Mouse (Mus musculus) cerebellum, adult 9-10 months (tissue): ENCODE data around the gene Ganab.
"Not testable (repeated sequence)": the region's sequence is repeated elsewhere in the genome, so short reads cannot be mapped to it uniquely, and the experiment has no call there.

Source experiments
- DNase-seq: peaks from one replicate; pipeline ENCODE4 v3.0.0; 2022

Ganab gene

DNA sequence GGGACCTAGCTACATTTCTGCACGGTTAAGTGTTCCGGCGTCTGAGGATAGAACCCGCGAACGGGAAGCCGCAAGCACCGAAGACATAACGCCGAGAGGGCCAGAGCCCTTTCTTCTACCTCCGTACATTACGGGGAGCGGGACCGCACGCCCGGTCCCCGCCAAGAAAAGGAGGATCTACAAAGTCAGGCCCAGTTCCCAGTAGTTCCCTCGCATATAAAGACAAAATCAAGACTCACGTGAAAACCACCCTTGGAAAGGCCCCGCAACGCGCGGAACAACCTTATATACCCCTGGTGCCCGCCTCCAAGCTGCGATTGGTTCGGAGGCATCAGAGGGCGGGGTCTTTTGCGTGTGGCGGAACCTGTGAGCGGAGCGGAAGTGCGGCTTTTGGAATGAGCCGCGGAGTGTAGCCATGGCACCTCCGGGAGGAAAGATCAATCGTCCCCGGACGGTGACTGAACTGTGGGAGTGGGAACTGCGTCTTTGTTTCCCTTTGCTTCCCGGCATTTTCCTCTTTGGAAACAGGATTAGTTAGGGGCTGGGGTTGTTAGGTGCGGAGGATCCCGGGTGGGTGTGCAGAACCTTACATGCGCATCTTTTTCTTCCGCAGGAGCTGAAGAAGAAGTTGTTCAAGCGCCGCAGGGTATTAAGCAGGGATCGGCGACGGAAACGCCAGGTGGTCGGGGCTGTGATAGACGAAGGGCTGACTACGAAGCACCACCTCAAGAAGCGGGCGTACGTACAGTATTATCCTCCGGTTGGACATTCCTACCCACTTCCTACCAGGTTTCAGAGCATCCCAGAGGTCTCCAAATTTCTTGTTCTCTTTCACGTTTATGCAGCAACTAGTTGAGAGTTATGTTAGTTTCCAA is 9.1 kb upstream of the Ganab start, which contains the start of the genes 1810009A15Rik and Gm49416:
TSS of gene 1810009A15Rik (plus strand) at position 343 of the 875 bp plus-strand sequence.
TSS of gene Gm49416 (plus strand) at position 416 of the 875 bp plus-strand sequence.
- peak; percentile 93 for DNase-seq

DNA sequence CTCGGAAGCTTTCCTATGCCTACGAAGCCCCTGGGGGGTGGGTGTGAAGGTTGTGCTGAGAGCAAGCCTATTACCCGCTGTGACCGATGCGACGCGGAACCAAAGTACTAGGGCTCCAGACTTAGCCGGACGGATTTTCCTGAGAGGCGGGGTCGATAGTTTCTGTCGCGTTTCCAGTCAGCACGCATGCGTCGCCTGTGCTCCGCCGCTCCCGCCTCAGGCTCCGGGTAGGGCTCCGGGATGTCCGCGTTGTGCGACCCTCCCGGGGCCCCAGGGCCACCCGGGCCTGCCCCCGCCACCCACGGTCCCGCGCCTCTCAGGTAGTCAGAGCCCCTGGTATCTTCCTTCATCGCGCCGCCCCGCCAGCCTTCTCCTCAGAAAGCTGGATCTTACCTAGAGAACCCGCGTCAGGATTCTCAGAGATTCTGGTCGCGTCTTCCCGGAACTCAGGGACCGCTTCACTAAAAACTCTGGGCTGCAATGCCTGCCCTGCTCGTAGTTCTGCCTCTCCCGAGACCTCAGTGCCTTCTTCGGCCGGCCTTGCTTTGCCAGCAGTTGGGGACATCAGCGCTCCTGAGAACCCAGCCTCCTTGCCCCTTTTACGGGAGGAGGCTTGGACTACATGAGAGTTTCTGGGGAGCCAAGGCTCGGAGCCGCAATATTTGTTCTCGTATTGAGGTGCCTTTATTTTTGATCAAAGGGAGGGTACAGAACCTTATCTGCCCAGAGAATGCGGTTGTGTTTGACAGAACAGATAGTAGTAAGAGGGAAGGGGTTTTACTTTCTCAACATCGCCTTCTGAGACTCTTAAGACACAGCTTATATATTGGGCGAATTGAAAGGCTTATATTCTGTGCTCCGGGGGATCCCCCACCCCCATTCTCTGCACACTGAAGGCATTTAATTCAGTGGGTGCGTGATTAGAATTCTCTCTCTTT is 4.8 kb upstream of the Ganab start, which contains the start of gene Ints5:
TSS of gene Ints5 (plus strand) at position 177 of the 938 bp plus-strand sequence.
- peak; percentile 84 for DNase-seq

DNA sequence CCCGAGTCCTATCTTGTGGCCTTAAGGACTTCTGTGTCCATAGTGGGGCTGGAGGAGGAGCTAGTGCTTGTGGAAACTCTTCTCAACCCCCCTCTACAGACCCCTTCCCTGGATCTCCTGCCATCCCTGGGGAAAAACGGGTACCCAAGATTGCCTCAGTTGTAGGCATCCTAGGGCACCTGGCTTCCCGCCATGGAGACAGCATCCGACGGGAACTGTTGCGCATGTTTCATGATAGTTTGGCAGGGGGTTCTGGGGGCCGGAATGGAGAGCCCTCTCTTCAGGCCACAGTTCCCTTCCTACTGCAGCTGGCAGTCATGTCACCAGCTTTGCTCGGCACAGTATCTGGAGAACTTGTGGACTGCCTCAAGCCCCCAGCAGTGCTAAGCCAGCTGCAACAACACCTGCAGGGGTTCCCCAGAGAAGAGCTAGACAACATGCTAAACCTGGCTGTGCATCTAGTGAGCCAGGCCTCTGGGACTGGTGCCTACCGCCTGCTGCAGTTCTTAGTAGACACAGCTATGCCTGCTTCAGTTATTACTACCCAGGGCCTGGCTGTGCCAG is 2.4 kb upstream of the Ganab start:
- DNase-seq = peak; percentile 49

DNA sequence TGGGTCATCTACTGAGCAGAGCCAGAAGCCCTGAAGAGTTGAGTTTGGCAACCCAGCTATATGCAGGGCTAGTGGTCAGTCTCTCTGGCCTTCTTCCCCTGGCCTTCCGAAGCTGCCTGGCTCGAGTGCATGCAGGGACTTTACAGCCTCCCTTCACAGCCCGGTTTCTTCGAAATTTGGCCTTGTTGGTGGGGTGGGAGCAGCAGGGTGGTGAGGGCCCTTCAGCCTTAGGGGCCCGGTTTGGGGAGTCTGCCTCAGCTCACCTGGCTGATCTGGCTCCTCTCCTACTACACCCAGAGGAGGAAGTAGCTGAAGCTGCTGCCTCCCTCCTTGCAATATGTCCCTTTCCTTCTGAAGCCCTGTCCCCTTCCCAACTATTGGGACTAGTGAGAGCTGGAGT is 1.6 kb upstream of the Ganab start:
- not testable (repeated sequence) for DNase-seq

DNA sequence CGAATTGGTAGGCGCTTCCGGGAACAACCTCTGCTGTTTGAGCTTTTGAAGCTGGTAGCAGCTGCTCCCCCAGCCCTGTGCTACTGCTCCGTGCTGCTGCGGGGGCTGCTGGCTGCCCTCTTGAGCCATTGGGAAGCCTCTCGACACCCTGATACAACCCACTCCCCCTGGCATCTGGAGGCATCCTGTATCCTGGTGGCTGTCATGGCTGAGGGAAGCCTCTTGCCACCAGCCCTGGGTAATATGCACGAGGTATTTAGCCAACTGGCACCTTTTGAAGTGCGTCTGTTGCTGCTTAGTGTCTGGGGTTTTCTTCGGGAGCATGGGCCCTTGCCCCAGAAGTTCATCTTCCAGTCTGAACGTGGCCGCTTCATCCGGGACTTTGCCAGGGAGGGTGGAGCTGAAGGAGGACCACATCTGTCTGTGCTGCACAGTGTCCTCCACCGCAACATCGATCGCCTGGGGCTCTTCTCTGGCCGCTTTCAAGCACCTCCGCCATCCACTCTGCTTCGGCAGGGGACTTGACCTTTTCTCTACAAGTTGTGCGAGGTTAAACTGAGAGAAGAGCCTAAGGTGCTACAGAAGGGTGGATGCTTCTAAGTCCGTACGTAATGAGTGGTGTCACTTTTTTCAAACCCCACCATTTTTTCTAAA is 533 bp upstream of the Ganab start:
- not testable (repeated sequence) for DNase-seq

DNA sequence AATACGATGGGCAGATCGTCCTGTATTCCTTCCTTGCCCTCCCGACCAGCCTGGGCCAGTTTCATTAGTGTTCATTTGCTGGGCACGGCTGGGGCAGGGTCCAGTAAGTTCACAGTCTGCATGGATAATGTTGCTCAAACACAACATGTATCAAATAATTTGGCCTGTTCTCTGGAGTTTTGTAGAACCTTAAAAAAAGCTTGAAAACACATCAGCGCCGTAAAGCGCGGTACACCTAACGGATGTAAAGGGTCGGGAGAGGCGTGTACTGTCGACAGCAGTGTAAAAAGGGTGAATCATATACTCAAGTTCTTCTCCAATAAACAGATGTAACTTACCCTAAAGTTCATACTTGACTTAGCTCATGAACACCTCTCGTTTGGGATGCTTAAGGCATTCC is 705 bp downstream of the Ganab start:
- peak; percentile 45 for DNase-seq

DNA sequence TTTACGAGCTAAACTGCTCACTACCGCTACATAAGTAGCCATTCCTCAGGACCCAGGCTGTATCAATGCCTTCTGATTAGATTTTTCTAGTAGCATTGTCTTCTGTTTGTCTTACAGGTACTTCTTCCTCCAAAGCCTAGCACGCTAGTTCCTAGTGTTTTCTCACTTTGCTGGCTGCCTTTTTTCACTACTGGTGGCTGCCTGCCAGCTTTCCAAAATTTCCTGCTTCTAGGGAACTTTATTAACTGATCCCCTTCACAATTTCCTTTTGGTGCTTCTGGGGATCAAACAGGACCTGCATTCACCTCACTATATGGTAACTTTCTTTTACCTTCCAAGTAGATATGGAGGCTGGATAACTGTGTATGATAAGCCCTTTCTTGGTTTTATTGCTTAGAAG is 1.2 kb downstream of the Ganab start:
- DNase-seq = peak; percentile 46

DNA sequence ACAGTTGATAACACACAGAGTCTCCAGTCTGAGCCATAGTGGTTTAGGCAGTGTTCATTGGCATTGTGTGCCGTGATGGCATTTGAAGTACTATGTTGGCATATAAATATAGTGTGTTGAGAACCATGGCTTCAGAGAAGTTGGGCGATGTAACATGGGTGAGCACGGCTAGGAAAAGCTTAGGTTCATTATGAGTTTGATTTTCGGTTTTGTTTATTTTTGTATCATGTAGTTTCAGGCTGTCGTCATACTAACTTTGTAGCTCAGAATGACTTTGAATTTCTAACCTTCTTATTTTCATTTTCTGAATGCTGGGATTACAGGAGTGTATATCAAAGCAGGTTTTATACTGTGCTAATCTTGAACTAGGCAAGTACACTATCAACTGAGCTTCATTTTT is 5.5 kb downstream of the Ganab start:
- no peak for DNase-seq

DNA sequence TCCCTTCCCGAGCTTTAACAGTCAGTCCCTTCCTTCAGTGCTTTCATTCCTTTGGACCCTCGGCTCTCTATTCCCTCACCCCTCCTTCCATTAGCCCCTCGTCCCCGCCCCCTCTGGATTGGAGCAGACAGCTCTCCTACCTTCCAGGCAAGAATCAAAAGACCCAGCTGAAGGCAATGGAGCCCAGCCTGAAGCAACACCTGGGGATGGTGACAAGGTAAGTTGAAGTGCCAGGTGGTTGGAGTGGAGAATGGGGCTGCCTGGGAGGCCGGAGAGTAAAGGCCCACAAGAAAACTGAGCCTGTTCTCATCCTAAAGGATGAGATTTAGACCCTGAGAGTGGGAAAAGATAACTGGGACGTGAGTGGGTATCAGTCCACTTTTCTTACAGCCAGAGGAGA is 10.7 kb downstream of the Ganab start:
- DNase-seq = no peak

DNA sequence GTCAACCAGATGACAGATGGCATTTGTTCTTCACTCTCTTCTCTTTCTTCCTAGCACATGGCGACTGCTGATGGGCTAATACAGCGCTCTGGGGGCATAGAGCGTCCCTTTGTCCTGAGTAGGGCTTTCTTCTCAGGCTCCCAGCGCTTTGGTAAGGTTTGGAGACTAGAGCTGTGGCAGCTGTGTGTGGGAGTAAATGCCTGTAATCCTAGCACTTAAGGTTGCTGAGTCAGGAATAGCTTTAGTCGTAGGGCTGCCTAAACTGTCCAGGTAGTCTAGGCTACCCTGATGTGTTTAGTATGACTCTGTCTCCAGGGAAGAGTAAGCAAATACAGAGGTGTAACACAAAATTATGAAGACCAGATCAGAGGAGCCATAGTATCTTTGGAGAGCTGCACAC is 13.9 kb downstream of the Ganab start:
- no peak for DNase-seq

DNA sequence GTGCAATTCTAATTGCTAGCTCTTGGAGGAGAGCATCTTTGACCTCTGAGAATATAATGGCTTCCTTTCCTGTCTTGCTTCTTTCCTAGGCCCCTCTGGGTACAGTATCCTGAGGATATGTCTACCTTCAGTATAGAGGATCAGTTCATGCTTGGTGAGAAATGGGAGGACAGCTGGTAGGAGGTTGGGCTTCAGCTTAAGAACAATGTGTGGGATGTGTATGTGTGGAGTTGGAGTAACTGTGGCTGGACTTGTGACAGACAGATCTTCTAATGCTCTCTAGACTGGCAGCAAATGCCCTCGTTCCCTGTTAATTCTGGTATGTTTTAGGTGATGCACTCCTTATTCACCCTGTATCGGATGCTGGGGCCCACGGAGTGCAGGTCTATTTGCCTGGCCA is 16.3 kb downstream of the Ganab start:
- no peak for DNase-seq

DNA sequence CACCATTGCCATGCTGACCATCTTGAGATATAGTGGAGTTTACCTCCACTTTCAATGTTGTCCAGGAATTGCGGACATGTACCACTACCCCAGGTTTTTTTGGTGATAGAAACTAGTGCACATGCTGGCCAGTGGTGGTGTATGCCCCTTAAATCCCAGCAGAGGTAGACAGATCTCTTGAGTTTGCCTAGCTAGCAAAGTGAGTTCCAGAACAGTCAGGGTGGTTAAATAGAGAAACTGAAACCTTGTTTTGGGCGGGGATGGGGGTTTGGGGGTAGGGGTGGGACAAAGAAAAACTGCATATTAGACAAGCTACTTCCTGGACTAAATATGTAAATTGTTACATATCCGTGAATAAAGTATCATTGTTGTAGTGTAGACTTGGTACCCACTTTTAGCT is 21.1 kb downstream of the Ganab start:
- peak; percentile 13 for DNase-seq

DNA sequence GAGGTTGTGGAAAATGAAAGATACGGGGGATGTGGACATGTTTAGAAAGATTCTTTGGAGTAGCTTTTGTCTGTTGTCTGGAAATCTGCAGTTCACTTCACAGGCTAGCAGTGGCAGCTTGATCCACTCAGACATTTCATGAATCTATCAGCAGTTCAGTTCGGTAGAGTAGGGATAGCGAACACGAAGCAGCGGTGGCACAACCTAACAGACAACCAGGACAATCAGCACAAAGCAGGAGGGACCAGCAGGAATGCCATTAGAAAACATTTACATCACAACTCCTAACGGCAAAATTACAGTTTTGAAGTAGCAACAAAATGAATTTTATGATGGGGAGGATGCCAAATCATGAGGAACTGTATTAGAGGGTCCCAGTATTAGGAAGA is 21.8 kb downstream of the Ganab start:
- DNase-seq = no peak

DNA sequence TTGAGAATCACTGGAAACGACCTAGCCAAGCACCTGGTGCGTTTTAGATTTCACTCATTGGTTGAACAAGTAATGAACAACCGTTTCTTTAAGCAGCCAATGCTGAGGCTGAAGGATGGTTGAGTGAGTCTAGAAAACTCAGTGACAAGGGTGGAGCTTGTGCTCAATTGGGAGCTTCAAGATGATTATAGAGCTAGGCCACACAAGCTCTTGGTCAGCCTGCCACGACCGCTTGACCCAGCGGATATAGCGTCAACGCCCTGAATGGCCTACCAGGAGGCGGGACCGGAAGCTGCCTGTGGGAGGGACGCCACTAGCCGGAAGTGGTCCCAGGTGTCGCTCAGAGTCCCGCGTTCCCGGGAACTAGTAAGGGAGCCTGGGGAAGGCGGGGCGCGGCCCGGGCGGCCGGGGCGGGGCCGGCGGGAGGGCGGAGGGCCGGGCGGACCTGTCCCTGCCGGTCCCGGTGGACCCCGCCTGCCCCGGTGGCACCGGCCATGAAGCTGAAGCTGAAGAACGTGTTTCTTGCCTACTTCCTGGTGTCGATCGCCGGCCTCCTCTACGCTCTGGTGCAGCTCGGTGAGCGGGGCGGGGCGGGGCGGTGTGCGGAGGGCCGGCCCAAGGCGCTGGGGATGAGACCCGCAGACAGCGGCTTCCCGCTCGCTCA is 22.3 kb downstream of the Ganab start, which contains the start of gene B3gat3:
TSS of gene B3gat3 (plus strand) at position 302 of the 664 bp plus-strand sequence.
- DNase-seq = peak; percentile 96

DNA sequence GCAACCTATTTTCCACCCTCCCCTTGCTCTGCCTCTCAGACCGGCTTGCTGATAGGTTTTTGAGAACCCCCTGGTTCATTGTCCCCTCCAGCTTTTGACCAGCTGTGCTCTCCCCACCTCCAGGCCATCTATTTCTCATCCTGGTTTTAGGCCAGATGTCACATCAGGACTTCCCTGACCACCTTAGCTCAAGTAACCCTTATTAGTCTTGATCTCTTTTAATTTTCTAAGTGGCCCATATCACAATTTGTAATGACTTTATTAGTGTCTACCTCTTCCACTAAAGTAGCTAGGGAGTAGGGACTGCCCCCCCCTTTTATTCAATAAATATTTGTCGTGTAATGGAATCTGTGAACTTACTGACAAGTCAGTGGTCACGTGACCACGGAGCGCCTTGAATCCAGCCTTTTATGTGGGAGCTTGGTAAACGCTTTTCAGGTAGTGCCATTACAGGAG is 23.0 kb downstream of the Ganab start:
- DNase-seq = peak; percentile 67

DNA sequence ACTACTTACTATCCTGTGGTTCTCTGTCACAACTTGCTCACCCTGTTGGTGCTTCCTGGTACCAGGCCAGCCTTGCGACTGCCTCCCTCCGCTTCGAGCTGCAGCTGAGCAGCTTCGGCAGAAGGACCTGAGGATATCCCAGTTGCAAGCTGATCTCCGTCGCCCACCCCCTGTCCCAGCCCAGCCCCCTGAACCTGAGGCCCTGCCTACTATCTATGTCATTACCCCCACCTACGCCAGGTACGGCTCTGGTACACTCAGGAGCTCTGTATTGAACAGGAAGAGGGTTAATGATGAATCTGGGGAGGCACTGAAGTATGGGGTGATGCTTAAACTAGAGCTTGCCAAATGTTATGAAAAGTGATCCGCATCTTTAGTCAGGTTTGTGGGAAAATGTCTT is 23.9 kb downstream of the Ganab start:
- DNase-seq = peak; percentile 42

DNA sequence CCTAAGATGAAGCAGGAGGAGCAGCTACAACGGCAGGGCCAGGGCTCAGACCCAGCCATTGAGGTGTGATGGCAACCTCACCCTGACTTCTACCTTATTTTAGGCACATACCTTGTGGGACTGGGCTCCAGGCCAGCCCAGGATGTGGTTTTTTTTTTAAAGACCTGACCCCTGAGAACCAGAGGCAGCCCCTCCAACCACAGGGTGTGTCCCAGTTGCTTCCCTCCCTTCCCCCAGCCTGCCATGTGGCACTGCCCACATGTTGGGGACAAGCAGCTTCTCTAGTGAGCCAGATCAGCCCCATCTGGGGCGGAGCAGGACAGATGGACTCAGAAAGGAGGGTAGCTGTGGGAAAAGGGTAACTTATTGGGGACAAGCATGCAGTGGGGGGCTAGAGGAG is 28.9 kb downstream of the Ganab start:
- DNase-seq = no peak

DNA sequence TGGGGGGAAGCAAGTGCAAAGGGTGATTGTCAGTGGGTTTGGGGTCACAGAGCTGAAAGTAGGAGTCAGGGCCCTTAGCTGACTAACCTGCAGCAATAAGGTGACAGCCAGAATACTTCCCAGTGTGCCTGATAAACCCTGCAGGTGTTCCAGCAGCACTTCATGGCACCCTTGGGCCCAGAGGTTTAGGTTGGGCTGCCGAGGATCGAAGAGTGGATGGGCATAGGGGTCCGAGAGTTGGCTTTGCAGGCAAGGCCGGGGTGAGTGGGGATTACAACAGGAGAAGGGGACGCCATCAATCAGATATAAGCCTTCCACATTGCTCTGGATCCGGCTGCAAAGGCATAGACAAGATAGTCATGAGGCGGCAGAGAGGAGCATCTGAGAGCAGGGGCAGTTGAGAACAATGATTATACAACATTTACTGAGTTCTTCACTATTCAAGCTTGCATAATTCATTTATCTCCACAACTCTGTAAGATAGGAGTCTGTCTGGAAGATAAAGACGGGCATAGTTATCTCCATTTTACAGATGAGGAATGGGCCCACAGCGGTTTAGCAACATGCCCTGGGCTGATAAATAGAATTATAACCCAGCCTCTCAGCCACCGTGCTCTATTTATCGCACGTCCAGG is 30.1 kb downstream of the Ganab start:
- no peak for DNase-seq

DNA sequence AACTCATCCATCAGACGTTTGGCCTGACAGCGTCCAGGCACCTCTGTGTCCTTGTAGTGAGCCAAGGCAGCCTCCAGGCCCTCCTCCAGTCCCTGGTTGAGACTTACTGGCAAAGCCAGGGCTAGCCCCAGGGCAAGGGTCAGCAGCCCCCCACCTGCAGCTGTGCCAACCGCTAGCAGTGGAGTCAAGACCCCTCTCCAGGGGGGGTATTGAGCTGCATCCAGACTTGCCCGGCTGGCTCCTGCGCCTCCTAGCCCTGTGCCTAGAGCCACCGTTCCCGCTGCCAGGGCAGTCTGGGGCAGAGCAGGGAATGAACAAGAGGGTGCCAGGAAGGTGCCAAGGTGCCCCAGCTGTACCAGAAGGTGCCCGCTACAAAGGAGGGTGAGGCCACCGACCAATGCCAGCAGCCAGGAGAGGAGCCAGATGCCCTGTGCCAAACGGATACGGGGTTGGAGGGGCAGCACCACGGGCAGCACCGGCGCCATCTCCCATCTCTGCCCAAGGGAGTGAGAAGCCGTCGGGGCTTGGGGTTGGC is 30.9 kb downstream of the Ganab start:
- DNase-seq = peak; percentile 80

DNA sequence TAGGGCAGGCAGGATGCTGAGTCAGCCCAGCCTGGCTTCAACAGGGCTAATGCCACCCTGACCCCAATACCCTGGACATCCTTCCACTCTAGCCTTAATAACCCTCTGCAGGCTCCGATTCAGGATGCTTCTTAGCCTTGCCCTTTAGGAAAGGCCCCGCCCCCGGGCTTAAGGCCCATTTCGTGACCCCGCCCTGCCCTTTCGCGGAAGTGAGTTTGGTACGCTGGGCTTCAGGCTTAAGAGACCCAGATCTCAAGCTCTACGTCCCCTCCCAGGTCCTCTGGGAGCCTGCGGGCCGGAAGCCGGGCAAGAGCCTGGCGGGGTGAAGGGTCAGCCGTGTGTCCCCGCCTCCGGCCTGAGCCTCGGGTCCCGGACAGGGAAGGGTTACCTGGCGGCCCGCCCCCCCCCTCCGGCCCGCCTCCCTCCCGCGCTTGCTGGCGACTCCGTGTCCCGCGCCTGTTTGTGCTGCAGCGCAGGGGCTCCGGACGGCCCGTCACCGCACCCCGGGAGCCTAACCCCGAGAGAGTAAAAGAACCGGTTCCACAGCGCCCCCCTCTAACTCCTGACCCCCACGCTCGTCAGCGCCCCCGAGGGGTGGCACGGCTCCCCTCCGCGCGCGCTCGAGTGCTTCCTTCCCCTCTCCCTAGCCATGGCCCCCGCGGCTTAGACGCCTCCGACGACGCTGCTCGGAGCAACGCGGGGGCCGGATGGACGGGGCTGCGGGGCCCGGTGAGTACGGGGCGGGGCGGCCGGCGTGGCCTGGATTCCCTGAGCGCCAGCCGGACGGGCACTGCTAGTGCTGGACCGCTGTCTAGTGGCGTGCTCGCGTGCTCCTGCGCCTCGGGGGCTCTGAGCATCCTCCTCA is 31.6 kb downstream of the Ganab start, which contains the start of the genes Rom1 and Eml3:
TSS of gene Rom1 (minus strand) at position 133 of the 865 bp plus-strand sequence.
TSS of gene Eml3 (plus strand) at position 329 of the 865 bp plus-strand sequence.
- peak; percentile 88 for DNase-seq
